Mouse (Mus musculus): Measurements from ENCODE around the gene Gm45062.

Gm45062 gene

GRCm38 (mm10) chr6:8628226-8628625 is 369.0 kb downstream of the Gm45062 start:
- WGBS = 84% methylated on average over 8 of the region's 8 CpGs

DNA sequence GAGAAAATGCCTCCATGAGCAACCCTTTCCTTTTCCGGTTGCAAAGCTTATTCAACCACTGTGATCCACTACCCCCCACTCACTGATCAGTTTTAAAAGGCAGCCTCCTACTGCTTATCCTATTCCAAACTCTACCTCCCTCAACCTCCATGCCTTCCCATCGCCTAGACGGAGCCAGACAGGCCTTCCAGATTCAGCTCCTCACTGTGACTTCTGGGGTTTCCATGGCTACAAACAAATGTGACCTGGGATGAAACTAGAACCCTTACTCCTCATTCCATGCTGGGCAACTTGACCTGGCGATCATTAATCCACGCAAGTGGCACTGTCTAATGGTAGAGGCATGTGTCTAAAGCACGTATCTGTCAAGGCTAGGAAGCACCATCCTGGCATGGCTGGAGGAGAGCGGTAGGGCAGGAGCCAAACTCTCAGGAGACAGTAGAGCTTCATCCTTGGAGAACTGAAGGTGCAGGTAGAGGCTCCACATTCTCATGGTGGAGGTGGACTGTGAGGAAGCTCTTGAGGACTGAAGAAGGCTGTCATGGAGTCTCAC is 369.5 kb downstream of the Gm45062 start:
- 78% methylated on average over 7 of the region's 7 CpGs for WGBS

- 90% methylated on average over 7 of the region's 7 CpGs for WGBS
Measured at GRCm38 (mm10) chr6:8630531-8630930, 371.3 kb downstream of the Gm45062 start.

DNA sequence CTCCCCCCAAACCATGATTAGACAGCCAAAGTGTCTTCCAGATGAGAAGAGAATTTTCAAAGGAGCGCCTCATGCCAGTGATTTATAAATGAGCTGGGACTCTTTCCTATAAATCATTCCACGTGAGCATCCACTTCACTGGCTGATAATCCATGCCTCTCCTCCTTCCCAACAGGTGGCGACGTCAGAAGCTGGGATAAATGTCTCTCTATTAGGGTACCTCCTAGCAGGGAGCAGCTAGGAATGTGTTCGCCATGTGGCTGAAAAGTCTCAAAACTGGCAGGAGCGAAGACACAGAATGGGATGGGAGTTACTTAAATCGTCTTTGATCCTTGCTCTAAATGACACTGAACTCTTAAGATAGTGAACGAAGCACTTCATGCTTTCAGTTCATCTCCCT is 372.1 kb downstream of the Gm45062 start:
- whole genome bisulfite sequencing = 82% methylated on average over 8 of the region's 8 CpGs

GRCm38 (mm10) chr6:8631986-8632632 is 372.9 kb downstream of the Gm45062 start:
- WGBS = 86% methylated on average over 5 of the region's 5 CpGs

DNA sequence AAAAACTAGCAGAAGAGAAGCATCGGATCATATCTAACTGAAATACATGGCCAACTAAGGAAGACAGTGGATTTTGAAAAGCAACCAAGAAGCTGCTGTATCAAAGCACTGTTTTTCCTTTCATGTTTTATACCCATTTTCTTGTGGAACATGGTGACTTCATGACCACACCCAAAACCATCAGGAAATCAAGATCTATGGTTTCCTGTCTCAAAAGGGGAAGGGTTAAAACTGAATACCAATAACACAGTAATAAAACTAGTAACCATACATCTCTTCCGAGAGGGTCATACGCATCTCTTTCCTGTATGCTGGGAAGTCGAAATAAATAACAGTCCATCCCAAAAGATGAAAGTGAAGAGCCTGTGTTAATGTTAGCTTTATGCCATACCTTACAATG is 373.5 kb downstream of the Gm45062 start:
- WGBS = 98% methylated on average over 4 of the region's 4 CpGs

DNA sequence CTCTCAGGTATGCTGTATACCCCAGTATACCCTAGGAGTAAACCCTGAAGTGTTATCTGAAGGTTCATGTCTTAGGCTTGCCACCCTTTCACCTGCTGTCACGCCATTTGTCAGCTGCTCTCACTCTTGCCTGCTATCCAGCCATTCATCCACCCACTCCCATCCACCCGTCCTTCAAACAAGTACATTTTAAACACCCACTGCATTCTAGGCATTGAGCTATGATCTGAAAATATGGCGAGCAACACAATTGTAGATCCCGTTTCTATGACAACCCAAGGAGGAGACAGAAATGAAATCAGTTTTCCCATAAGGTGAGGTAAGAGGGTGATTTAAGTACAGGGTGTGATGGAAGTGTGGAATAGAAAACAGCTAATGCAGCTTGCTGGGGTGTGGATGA is 378.9 kb downstream of the Gm45062 start:
- WGBS = 47% methylated on average over 4 of the region's 4 CpGs

- 46% methylated on average over 4 of the region's 4 CpGs for WGBS
Measured at GRCm38 (mm10) chr6:8638899-8639298, 379.6 kb downstream of the Gm45062 start.

DNA sequence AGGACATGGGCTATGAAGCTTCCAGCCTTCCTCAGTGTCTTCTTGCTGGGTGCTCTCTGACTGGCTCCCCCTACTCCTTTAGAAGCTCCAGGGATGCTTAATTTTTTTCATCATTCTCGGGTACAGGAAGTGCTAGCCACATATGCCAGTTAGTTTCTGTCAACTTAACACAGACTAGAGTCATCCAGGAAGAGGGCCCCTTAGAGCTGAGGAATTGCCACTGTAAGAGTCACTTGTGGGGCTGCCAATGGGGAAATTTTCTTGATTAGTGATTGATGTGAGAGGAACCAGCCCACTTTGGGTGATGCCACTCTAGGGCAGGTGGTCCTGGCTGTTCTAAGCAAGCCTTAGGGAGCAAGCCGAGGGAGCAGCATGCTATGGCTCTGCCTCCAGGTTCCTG is 380.3 kb downstream of the Gm45062 start:
- 68% methylated on average over 2 of the region's 2 CpGs for WGBS

- WGBS = 68% methylated on average over 5 of the region's 5 CpGs
Measured at GRCm38 (mm10) chr6:8640863-8641262, 381.6 kb downstream of the Gm45062 start.

- 51% methylated on average over 10 of the region's 10 CpGs for WGBS
Measured at GRCm38 (mm10) chr6:8644703-8645102, 385.5 kb downstream of the Gm45062 start.

GRCm38 (mm10) chr6:8645708-8646107 is 386.5 kb downstream of the Gm45062 start:
- 34% methylated on average over 2 of the region's 2 CpGs for WGBS
